Mouse (Mus musculus): ENCODE data around the gene BC005537. TPM values are rescaled to one million over a fixed set of nuclear protein-coding genes. Genes with fewer than 3 reads are reported as not detected.

BC005537 gene
- polyA plus RNA-seq, 1 experiment, result 27.3 TPM

DNA sequence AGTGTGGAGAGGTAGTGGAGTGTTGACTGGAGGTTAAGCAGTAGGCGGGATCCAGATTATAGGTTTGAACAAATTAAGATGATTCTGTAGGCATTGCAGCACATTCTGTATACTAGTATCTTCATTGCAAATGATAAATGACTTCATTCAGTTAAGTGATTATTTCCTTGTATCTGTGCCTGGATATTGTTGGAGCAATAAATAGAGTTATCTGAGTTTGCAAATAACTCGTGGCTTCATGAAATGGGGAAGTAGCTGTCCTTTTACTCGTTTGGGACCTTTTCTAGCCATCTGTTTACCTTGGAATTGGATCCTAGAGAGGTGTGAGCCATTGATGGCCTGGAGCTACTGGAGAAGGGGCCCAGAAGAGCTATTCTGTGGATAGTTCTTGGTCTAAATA lies 38.4 kb downstream of the BC005537 start:
- no peak overlapping the region for H3K4me3 ChIP-seq
- H3K79me2 ChIP-seq (ENCODE audit: control insufficient read depth, insufficient read depth), result peaks cover 44% of the 10 kb centered on the region
- H3K27me3 ChIP-seq (ENCODE audit: control insufficient read depth, insufficient read depth, insufficient read length), result no peaks in the 10 kb centered on the region
- H3K4me2 ChIP-seq (ENCODE audit: low read depth), result no peak overlapping the region
- TF ChIP-seq SRF (IDR thresholded peaks at IDR 0.05; ENCODE audit: control insufficient read depth, insufficient read length, low read depth) (no peak), POLR2AphosphoS2 (IDR thresholded peaks at IDR 0.05; ENCODE audit: insufficient read length, low read depth) (no peak), MYOD1 (IDR thresholded peaks at IDR 0.05; ENCODE audit: control insufficient read depth in 1 of 3, insufficient read length in 2 of 3, low read depth in 2 of 3) (no peak), MYOG (IDR thresholded peaks at IDR 0.05; ENCODE audit: control insufficient read depth in 1 of 3, insufficient read depth in 1 of 3, insufficient read length in 2 of 3, low read depth in 2 of 3) (no peak), MAX (IDR thresholded peaks at IDR 0.05; ENCODE audit: low read depth) (no peak), E2F4 (IDR thresholded peaks at IDR 0.05; ENCODE audit: insufficient read depth) (no peak), TCF12 (IDR thresholded peaks at IDR 0.05; ENCODE audit: insufficient read depth, poor library complexity, severe bottlenecking) (no peak), USF1 (IDR thresholded peaks at IDR 0.05; ENCODE audit: low read depth) (no peak), POLR2A (IDR thresholded peaks at IDR 0.05; ENCODE audit: insufficient read length, low read depth) (no peak), CEBPB (IDR thresholded peaks at IDR 0.05; ENCODE audit: insufficient read depth, poor library complexity, severe bottlenecking) (no peak), TCF3 (IDR thresholded peaks at IDR 0.05; ENCODE audit: insufficient read length, low read depth) (no peak), REST (IDR thresholded peaks at IDR 0.05; ENCODE audit: insufficient read depth, insufficient read length) (no peak)
- no peak overlapping the region for H3ac ChIP-seq (ENCODE audit: control insufficient read depth, insufficient read length)
- H3K36me3 ChIP-seq (ENCODE audit: control insufficient read depth, insufficient read depth), result peaks cover 13% of the 10 kb centered on the region

DNA sequence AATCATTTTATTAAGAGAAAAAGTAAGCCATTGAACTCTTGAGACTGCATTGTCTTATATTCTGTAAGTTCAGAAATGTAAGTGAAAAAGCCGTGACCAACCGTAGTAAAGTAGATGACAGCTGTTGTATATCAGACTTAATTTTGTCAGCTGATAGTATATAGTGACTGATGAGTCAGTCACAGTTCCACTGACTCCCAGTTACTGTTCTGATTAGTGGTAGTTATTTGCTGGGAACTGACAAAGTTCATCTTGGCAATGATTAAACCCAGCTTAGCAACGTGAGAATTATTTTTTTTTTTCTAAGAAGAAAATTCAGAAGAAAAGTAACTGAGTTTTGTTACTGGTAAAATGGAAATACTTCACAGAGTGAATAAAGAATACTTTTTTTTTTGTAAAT lies 40.2 kb downstream of the BC005537 start:
- Histone ChIP-seq H3K36me3 (ENCODE audit: control insufficient read depth, insufficient read depth) (peaks cover 13% of the 10 kb centered on the region), H3K27me3 (ENCODE audit: control insufficient read depth, insufficient read depth, insufficient read length) (no peaks in the 10 kb centered on the region), H3ac (ENCODE audit: control insufficient read depth, insufficient read length) (no peak overlapping the region), H3K4me2 (ENCODE audit: low read depth) (no peak overlapping the region), H3K79me2 (ENCODE audit: control insufficient read depth, insufficient read depth) (peaks cover 25% of the 10 kb centered on the region), H3K4me3 (no peak overlapping the region)
- no peak for TF ChIP-seq E2F4 (IDR thresholded peaks at IDR 0.05; ENCODE audit: insufficient read depth)
- TF ChIP-seq MYOD1 (IDR thresholded peaks at IDR 0.05; ENCODE audit: control insufficient read depth in 1 of 3, insufficient read length in 2 of 3, low read depth in 2 of 3), result no peak
- TF ChIP-seq TCF12 (IDR thresholded peaks at IDR 0.05; ENCODE audit: insufficient read depth, poor library complexity, severe bottlenecking), result no peak
- no peak for TF ChIP-seq REST (IDR thresholded peaks at IDR 0.05; ENCODE audit: insufficient read depth, insufficient read length)
- TF ChIP-seq MAX (IDR thresholded peaks at IDR 0.05; ENCODE audit: low read depth), result no peak
- TF ChIP-seq SRF (IDR thresholded peaks at IDR 0.05; ENCODE audit: control insufficient read depth, insufficient read length, low read depth), result no peak
- no peak for TF ChIP-seq TCF3 (IDR thresholded peaks at IDR 0.05; ENCODE audit: insufficient read length, low read depth)
- no peak for TF ChIP-seq POLR2A (IDR thresholded peaks at IDR 0.05; ENCODE audit: insufficient read length, low read depth)
- TF ChIP-seq USF1 (IDR thresholded peaks at IDR 0.05; ENCODE audit: low read depth), result no peak
- no peak for TF ChIP-seq MYOG (IDR thresholded peaks at IDR 0.05; ENCODE audit: control insufficient read depth in 1 of 3, insufficient read depth in 1 of 3, insufficient read length in 2 of 3, low read depth in 2 of 3)

DNA sequence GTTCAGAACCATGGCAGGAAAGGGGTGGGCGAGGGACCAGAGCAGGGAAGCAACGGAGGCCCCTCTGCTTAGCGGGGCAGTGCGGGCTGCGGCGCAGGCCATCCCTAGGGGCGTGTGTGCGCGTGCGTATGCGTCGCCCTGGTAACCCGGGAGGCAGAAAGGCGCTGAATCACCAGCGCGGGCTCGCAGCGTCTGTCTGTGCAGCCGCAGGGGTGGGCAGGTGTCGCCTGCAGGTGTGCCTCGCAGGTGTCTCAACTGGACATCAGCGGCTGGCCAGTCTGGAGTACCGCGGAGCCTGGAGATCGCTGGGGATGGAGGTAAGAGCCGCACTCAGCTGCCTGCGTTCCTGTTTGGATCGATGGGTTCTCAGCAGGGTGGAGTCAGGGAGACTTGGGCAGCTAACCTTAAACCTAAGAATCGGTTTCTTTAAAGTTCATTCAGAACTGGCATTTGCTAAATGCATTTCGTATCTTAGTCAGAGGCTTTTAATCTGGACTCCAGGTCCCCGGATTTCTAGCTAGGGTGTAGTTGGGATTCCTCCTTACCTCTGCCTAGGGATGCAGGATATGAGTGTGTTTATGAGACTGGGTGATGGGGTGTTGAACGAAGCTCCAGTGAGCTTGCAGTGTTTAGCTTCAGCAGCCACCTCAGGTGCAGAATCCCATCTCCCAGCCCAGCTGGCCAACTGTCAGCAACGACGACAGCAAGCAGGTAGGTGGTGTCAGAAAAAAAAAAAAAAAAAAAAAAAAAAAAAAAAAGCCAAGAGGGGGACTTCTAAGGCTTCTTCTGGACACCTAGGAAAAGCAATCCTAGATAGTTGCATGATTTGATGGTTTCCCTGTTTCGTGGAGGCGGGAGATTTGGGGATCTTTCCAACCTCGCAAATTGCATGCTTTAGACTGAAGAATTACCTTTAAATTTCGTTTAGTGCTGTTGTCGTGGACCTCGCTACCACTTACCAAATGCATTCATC lies 43.8 kb downstream of the BC005537 start, which contains the start of gene D130043K22Rik:
D130043K22Rik (plus strand) TSS at position 153 of the 973 bp plus-strand sequence.
- Histone ChIP-seq H3K79me2 (ENCODE audit: control insufficient read depth, insufficient read depth) (no peaks in the 10 kb centered on the region), H3K4me2 (ENCODE audit: low read depth) (no peak within 1 kb of the TSS), H3K4me3 (no peak within 1 kb of the TSS), H3ac (ENCODE audit: control insufficient read depth, insufficient read length) (no peak within 1 kb of the TSS), H3K27me3 (ENCODE audit: control insufficient read depth, insufficient read depth, insufficient read length) (no peaks in the 10 kb centered on the region), H3K36me3 (ENCODE audit: control insufficient read depth, insufficient read depth) (peaks cover 4% of the 10 kb centered on the region)
- TF ChIP-seq MAX (IDR thresholded peaks at IDR 0.05; ENCODE audit: low read depth) (no peak), POLR2AphosphoS2 (IDR thresholded peaks at IDR 0.05; ENCODE audit: insufficient read length, low read depth) (peak; percentile 30), CEBPB (IDR thresholded peaks at IDR 0.05; ENCODE audit: insufficient read depth, poor library complexity, severe bottlenecking) (no peak)

DNA sequence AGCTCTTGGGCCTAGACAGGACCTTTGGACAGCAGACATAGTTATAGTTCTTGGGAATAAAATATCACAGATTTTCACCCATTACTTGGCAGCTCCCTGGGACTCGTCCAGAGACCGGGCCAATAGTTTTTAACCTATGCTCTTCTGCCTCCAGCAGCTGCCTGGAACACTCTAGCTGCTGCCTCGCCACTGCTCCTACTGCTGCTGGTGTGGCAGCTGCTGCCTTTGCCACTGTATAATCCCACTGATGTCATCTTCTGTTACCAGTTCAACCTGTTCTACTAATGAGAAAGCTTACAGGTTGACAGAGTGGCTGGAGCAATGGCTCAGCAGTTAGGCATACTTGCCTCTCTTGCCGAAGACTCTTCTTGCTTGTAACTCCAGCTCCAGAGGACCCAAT lies 47.9 kb downstream of the BC005537 start:
- Histone ChIP-seq H3K4me2 (ENCODE audit: low read depth) (no peak overlapping the region), H3ac (ENCODE audit: control insufficient read depth, insufficient read length) (no peak overlapping the region), H3K27me3 (ENCODE audit: control insufficient read depth, insufficient read depth, insufficient read length) (no peaks in the 10 kb centered on the region), H3K79me2 (ENCODE audit: control insufficient read depth, insufficient read depth) (no peaks in the 10 kb centered on the region), H3K36me3 (ENCODE audit: control insufficient read depth, insufficient read depth) (no peaks in the 10 kb centered on the region), H3K4me3 (no peak overlapping the region)
- no peak for TF ChIP-seq POLR2A (IDR thresholded peaks at IDR 0.05; ENCODE audit: insufficient read length, low read depth)
- peak in 1 of 3 experiments; percentile 24 for TF ChIP-seq MYOD1 (IDR thresholded peaks at IDR 0.05; ENCODE audit: control insufficient read depth in 1 of 3, insufficient read length in 2 of 3, low read depth in 2 of 3)

DNA sequence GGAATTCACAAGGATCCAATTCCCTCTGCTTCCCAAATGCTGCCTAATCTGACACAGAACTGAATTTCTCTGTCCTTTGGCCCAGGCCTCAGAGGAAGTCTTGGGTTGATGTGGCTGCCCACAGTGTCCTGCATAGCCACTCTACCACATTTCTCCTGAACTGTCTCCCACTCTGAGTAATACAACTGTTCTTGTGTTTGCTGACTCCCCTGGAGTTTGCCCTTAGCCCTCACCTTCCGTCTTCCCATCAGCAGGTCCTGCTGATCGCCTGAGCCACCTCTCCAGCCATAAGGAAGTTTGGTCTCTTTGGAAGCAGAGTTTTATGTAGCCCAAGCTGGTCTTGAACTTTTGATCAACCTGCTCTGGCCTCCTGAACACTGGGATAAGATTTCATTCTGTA lies 50.5 kb downstream of the BC005537 start:
- Histone ChIP-seq H3K4me3 (no peak overlapping the region), H3K36me3 (ENCODE audit: control insufficient read depth, insufficient read depth) (no peaks in the 10 kb centered on the region), H3K27me3 (ENCODE audit: control insufficient read depth, insufficient read depth, insufficient read length) (no peaks in the 10 kb centered on the region), H3K4me2 (ENCODE audit: low read depth) (no peak overlapping the region), H3K79me2 (ENCODE audit: control insufficient read depth, insufficient read depth) (no peaks in the 10 kb centered on the region), H3ac (ENCODE audit: control insufficient read depth, insufficient read length) (no peak overlapping the region)
- no peak for TF ChIP-seq REST (IDR thresholded peaks at IDR 0.05; ENCODE audit: insufficient read depth, insufficient read length)
- TF ChIP-seq USF1 (IDR thresholded peaks at IDR 0.05; ENCODE audit: low read depth), result no peak
- TF ChIP-seq E2F4 (IDR thresholded peaks at IDR 0.05; ENCODE audit: insufficient read depth), result no peak
- no peak for TF ChIP-seq CEBPB (IDR thresholded peaks at IDR 0.05; ENCODE audit: insufficient read depth, poor library complexity, severe bottlenecking)
- TF ChIP-seq TCF12 (IDR thresholded peaks at IDR 0.05; ENCODE audit: insufficient read depth, poor library complexity, severe bottlenecking), result no peak

Measured in myocyte (in vitro differentiated cells).